In the genomic region with DNA sequence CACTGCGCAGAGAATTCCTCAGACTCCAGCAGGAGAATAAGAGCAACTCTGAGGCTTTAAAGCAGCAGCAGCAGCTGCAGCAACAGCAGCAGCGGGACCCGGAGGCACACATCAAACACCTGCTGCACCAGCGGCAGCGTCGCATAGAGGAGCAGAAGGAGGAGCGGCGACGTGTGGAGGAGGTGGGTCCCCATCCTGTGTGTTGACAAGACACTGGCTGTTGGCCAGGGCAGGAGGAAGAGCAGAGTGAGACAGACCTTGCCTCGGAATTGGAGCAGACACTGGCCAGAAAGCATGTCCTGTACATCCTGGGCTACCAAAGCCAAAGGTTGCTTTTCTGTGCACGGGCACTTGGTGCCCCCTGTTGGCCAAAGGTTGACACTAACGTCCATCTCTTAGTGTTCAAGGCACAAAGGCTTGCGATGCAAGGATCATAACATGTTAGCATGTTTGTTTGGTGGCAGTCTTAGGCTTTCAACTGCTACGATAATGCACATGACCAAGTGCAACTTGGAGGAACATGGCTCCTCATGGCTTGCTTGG, we compare ENCODE assay signal across 9 mouse cellular contexts. TPM values are rescaled to one million over a fixed set of nuclear protein-coding genes. Genes with fewer than 3 reads are reported as not detected.
DNase-seq lines count a peak whose midpoint lies in the region; ATAC-seq and TF ChIP-seq lines count a peak whose summit lies in the region.
"Had no signal": no experiment of that assay in that cellular context is flagged by ENCODE, and none has a peak within 500 bp of the region (broad histone marks: within the 10 kb centered on the region; RNA-seq: fewer than 3 reads in every experiment).

No protein-coding gene starts in this region.

- no peak overlapping the region for H3K4me3 ChIP-seq in kidney, embryonic 14.5 days (ENCODE audit: low read length)
- H3K4me3 ChIP-seq in liver, embryonic 14.5 days (ENCODE audit: insufficient read depth in 1 of 2, low read depth in 2 of 2, low read length in 2 of 2) = no peak overlapping the region
- H3K4me3 ChIP-seq: embryonic facial prominence, embryonic 15.5 days had no signal

- H3K4me2 ChIP-seq in kidney, embryonic 14.5 days (replicated peaks; ENCODE audit: low read depth, low read length) = no peak overlapping the region
- H3K4me2 ChIP-seq in liver, embryonic 14.5 days (ENCODE audit: low read depth) = no peak overlapping the region
- H3K4me2 ChIP-seq: embryonic facial prominence, embryonic 15.5 days had no signal

- H3K4me1 ChIP-seq in kidney, embryonic 14.5 days (ENCODE audit: control insufficient read depth, insufficient read depth, low read length) = 0 out of 2 replicates have a peak, but pooled peaks cover 4% of the 10 kb centered on the region
- no peaks in the 10 kb centered on the region for H3K4me1 ChIP-seq in liver, embryonic 14.5 days (replicated peaks; ENCODE audit: control insufficient read depth in 2 of 2, insufficient read depth in 2 of 2, low read length in 1 of 2)
- H3K4me1 ChIP-seq: embryonic facial prominence, embryonic 15.5 days had no signal

- H3K27ac ChIP-seq in kidney, embryonic 14.5 days (ENCODE audit: low read depth, low read length) = no peak overlapping the region
- no peak overlapping the region for H3K27ac ChIP-seq in liver, embryonic 14.5 days
- H3K27ac ChIP-seq: embryonic facial prominence, embryonic 15.5 days had no signal

- peaks cover 75% of the 10 kb centered on the region for H3K36me3 ChIP-seq in kidney, embryonic 14.5 days (ENCODE audit: control insufficient read depth, insufficient read depth, low read length)
- peaks cover 5% of the 10 kb centered on the region; the same call in 1 of the 2 replicates for H3K36me3 ChIP-seq in liver, embryonic 14.5 days (replicated peaks; ENCODE audit: control insufficient read depth, insufficient read depth, low read depth)

- WGBS in kidney, embryonic 14.5 days = 63% methylated on average over 14 of the region's 14 CpGs
- 64% methylated on average over 14 of the region's 14 CpGs for WGBS in liver, embryonic 14.5 days (ENCODE audit: insufficient replicate concordance)

- no peaks in the 10 kb centered on the region for H3K27me3 ChIP-seq in kidney, embryonic 14.5 days (ENCODE audit: control insufficient read depth, insufficient read depth, low read length)
- H3K27me3 ChIP-seq in liver, embryonic 14.5 days (ENCODE audit: control insufficient read depth, insufficient read depth, low read length) = no peaks in the 10 kb centered on the region
- H3K27me3 ChIP-seq: embryonic facial prominence, embryonic 15.5 days had no signal

- DNase-seq in kidney, adult 18-20 months = peak; percentile 85
- peak; percentile 70 for DNase-seq in c-Kit-positive CD71-positive TER-119-negative erythroid progenitor cells, embryonic 14.5 days (ENCODE audit: low read depth)
- DNase-seq in forelimb bud, embryonic 11.5 days (ENCODE audit: low read depth, low spot score) = peak; percentile 72
- peak; percentile 69 to 88 for DNase-seq in kidney, adult 8-10 months
- peak; percentile 31 to 47 (median 46) for DNase-seq in liver, embryonic 14.5 days (ENCODE audit: low read depth in 3 of 3, low spot score in 3 of 3)
- peak; percentile 37 for DNase-seq in ovary, adult 18-20 months (ENCODE audit: low spot score)
- peak; percentile 35 to 52 for DNase-seq in thymus, adult 18-20 months

- H3K9me3 ChIP-seq in kidney, embryonic 14.5 days (ENCODE audit: control insufficient read depth, low read length) = no peaks in the 10 kb centered on the region
- H3K9me3 ChIP-seq in liver, embryonic 14.5 days (ENCODE audit: control insufficient read depth, low read length) = no peaks in the 10 kb centered on the region
- H3K9me3 ChIP-seq: embryonic facial prominence, embryonic 15.5 days had no signal

- H3K9ac ChIP-seq in kidney, embryonic 14.5 days (ENCODE audit: low read depth, low read length) = no peak overlapping the region
- no peak overlapping the region for H3K9ac ChIP-seq in liver, embryonic 14.5 days (replicated peaks)
- H3K9ac ChIP-seq: embryonic facial prominence, embryonic 15.5 days had no signal

- TF ChIP-seq CTCF in liver, embryonic 14.5 days (IDR thresholded peaks at IDR 0.05; ENCODE audit: low read depth) = peak; percentile 95

- TF ChIP-seq EP300 in liver, embryonic 14.5 days (IDR thresholded peaks at IDR 0.05; ENCODE audit: low read depth) = no peak

- no peak for ATAC-seq in kidney, embryonic 14.5 days (ENCODE audit: low FRiP score, low TSS enrichment)
- no peak for ATAC-seq in liver, embryonic 14.5 days (ENCODE audit: insufficient read depth)

RNA-seq across cellular contexts. Expression of gene 4930544D05Rik, which starts 10.6 kb away (rescaled TPM):
- not detected in 2 replicates for polyA plus RNA-seq in kidney, embryonic 14.5 days (2014; fragmentation: Nextera tagmentation; extraction: Ambion mirVana)
- not detected in 2 replicates for polyA plus RNA-seq in liver, embryonic 14.5 days (2012; rRNA removed)
- polyA plus RNA-seq in liver, embryonic 14.5 days (2014; fragmentation: Nextera tagmentation; extraction: Ambion mirVana) = not detected in 2 replicates
- polyA plus RNA-seq: embryonic facial prominence, embryonic 15.5 days had no signal

RNA-seq across cellular contexts. Expression of gene Chrne, which starts 13.9 kb away (rescaled TPM):
- not detected in 2 replicates for polyA plus RNA-seq in kidney, embryonic 14.5 days (2014; fragmentation: Nextera tagmentation; extraction: Ambion mirVana)
- not detected in 2 replicates for polyA plus RNA-seq in liver, embryonic 14.5 days (2012; rRNA removed)
- not detected in 2 replicates for polyA plus RNA-seq in liver, embryonic 14.5 days (2014; fragmentation: Nextera tagmentation; extraction: Ambion mirVana)

RNA-seq across cellular contexts. Expression of gene Gp1ba, which starts 33.8 kb away (rescaled TPM):
- 0.29 and 0.35 TPM in 2 replicates for polyA plus RNA-seq in kidney, embryonic 14.5 days (2014; fragmentation: Nextera tagmentation; extraction: Ambion mirVana)
- 4.5 TPM in 2 replicates for polyA plus RNA-seq in liver, embryonic 14.5 days (2012; rRNA removed)
- polyA plus RNA-seq in liver, embryonic 14.5 days (2014; fragmentation: Nextera tagmentation; extraction: Ambion mirVana) = 7.6 and 9.1 TPM in 2 replicates

RNA-seq across cellular contexts. Expression of gene Rnf167, which starts 41.9 kb away (rescaled TPM):
- 83.0 and 109 TPM in 2 replicates for polyA plus RNA-seq in kidney, embryonic 14.5 days (2014; fragmentation: Nextera tagmentation; extraction: Ambion mirVana)
- 47.7 and 48.4 TPM in 2 replicates for polyA plus RNA-seq in liver, embryonic 14.5 days (2012; rRNA removed)
- polyA plus RNA-seq in liver, embryonic 14.5 days (2014; fragmentation: Nextera tagmentation; extraction: Ambion mirVana) = 56.0 and 66.9 TPM in 2 replicates

RNA-seq across cellular contexts. Expression of gene Slc25a11, which starts 42.2 kb away (rescaled TPM):
- 153 and 171 TPM in 2 replicates for polyA plus RNA-seq in kidney, embryonic 14.5 days (2014; fragmentation: Nextera tagmentation; extraction: Ambion mirVana)
- polyA plus RNA-seq in liver, embryonic 14.5 days (2012; rRNA removed) = 39.0 and 43.9 TPM in 2 replicates
- 60.8 and 67.8 TPM in 2 replicates for polyA plus RNA-seq in liver, embryonic 14.5 days (2014; fragmentation: Nextera tagmentation; extraction: Ambion mirVana)
